9 mouse cellular contexts compared by ENCODE assay signal in genomic region chr4:65481632-65482031, GRCm38 (mm10).
DNase-seq lines count a peak whose midpoint lies in the region; ATAC-seq lines count a peak whose summit lies in the region.
"Had no signal": no experiment of that assay in that cellular context is flagged by ENCODE, and none has a peak within 500 bp of the region (broad histone marks: within the 10 kb centered on the region; RNA-seq: fewer than 3 reads in every experiment).

No protein-coding gene starts in this region.

- H3K27me3 ChIP-seq in embryonic facial prominence, embryonic 14.5 days (replicated peaks; ENCODE audit: control insufficient read depth, insufficient read depth, low read length): no peaks in the 10 kb centered on the region
- H3K27me3 ChIP-seq in embryonic facial prominence, embryonic 10.5 days (replicated peaks; ENCODE audit: low read depth, poor library complexity, severe bottlenecking): no peaks in the 10 kb centered on the region
- H3K27me3 ChIP-seq in intestine, embryonic 16.5 days (replicated peaks; ENCODE audit: control insufficient read depth, insufficient read depth, low read length): no peaks in the 10 kb centered on the region
- H3K27me3 ChIP-seq in kidney, embryonic 16.5 days (ENCODE audit: insufficient read depth, low read length): no peaks in the 10 kb centered on the region

- no peak overlapping the region for H3K4me3 ChIP-seq in embryonic facial prominence, embryonic 14.5 days (ENCODE audit: low read depth, low read length)
- H3K4me3 ChIP-seq in embryonic facial prominence, embryonic 10.5 days: no peak overlapping the region
- H3K4me3 ChIP-seq in intestine, embryonic 16.5 days (ENCODE audit: low read length): no peak overlapping the region
- H3K4me3 ChIP-seq in kidney, embryonic 16.5 days (ENCODE audit: low read length): no peak overlapping the region
- H3K4me3 ChIP-seq: forebrain, embryonic 10.5 days had no signal

- peak; percentile 7 for DNase-seq in embryonic facial prominence, embryonic 14.5 days (ENCODE audit: low spot score)
- DNase-seq in embryonic facial prominence, embryonic 10.5 days (ENCODE audit: low spot score): no peak
- peak; percentile 54 to 61 for DNase-seq in urinary bladder, postnatal 4 days (ENCODE audit: low spot score in 2 of 2)
- no peak for DNase-seq in urinary bladder, postnatal 36 days (ENCODE audit: low spot score in 2 of 2)
- peak; percentile 19 for DNase-seq in testis, postnatal 14 days (ENCODE audit: low spot score)
- DNase-seq in right cerebral cortex, postnatal 14 days: no peak

- H3K27ac ChIP-seq in embryonic facial prominence, embryonic 14.5 days (replicated peaks; ENCODE audit: low read depth, low read length): no peak overlapping the region
- H3K27ac ChIP-seq in embryonic facial prominence, embryonic 10.5 days (replicated peaks): no peak overlapping the region; the same call in 1 of the 2 replicates
- no peak overlapping the region for H3K27ac ChIP-seq in intestine, embryonic 16.5 days (ENCODE audit: low read length)
- H3K27ac ChIP-seq in kidney, embryonic 16.5 days (ENCODE audit: low read length): no peak overlapping the region
- H3K27ac ChIP-seq: forebrain, embryonic 10.5 days had no signal

- no peaks in the 10 kb centered on the region for H3K36me3 ChIP-seq in embryonic facial prominence, embryonic 14.5 days (ENCODE audit: control insufficient read depth, insufficient read depth, low read length)
- no peaks in the 10 kb centered on the region for H3K36me3 ChIP-seq in embryonic facial prominence, embryonic 10.5 days (replicated peaks)
- no peaks in the 10 kb centered on the region for H3K36me3 ChIP-seq in intestine, embryonic 16.5 days (ENCODE audit: control insufficient read depth, insufficient read depth, low read length)
- H3K36me3 ChIP-seq in kidney, embryonic 16.5 days (ENCODE audit: insufficient read depth, low read length): no peaks in the 10 kb centered on the region
- H3K36me3 ChIP-seq: forebrain, embryonic 10.5 days had no signal

- ATAC-seq in embryonic facial prominence, embryonic 14.5 days (ENCODE audit: low read depth): no peak
- ATAC-seq in intestine, embryonic 16.5 days: 0 out of 2 replicates have a peak, but pooled peaks have one; percentile 42
- no peak; the same call in 1 of the 2 replicates for ATAC-seq in kidney, embryonic 16.5 days (ENCODE audit: low FRiP score, low TSS enrichment)

- no peak overlapping the region for H3K4me2 ChIP-seq in embryonic facial prominence, embryonic 14.5 days (ENCODE audit: low read depth, low read length)
- no peak overlapping the region for H3K4me2 ChIP-seq in intestine, embryonic 16.5 days (ENCODE audit: low read depth, low read length)
- no peak overlapping the region for H3K4me2 ChIP-seq in kidney, embryonic 16.5 days (replicated peaks; ENCODE audit: low read depth, low read length)

- H3K4me1 ChIP-seq in embryonic facial prominence, embryonic 14.5 days (ENCODE audit: control insufficient read depth, insufficient read depth, low read length): no peaks in the 10 kb centered on the region
- peaks cover 9% of the 10 kb centered on the region for H3K4me1 ChIP-seq in embryonic facial prominence, embryonic 10.5 days
- H3K4me1 ChIP-seq in intestine, embryonic 16.5 days (ENCODE audit: control insufficient read depth, insufficient read depth, low read length): no peaks in the 10 kb centered on the region
- H3K4me1 ChIP-seq in kidney, embryonic 16.5 days (ENCODE audit: insufficient read depth, low read length): no peaks in the 10 kb centered on the region

- 78% methylated on average over 5 of the region's 5 CpGs for WGBS in embryonic facial prominence, embryonic 14.5 days
- 84% methylated on average over 5 of the region's 5 CpGs for WGBS in embryonic facial prominence, embryonic 10.5 days
- 44% methylated on average over 5 of the region's 5 CpGs for WGBS in intestine, embryonic 16.5 days
- WGBS in kidney, embryonic 16.5 days: 72% methylated on average over 5 of the region's 5 CpGs

- H3K9ac ChIP-seq in embryonic facial prominence, embryonic 14.5 days (ENCODE audit: low read depth, low read length): no peak overlapping the region
- no peak overlapping the region for H3K9ac ChIP-seq in intestine, embryonic 16.5 days (ENCODE audit: low read depth, low read length)
- no peak overlapping the region for H3K9ac ChIP-seq in kidney, embryonic 16.5 days (replicated peaks; ENCODE audit: low read length)

- H3K9me3 ChIP-seq in embryonic facial prominence, embryonic 14.5 days (ENCODE audit: control insufficient read depth, low read length): no peaks in the 10 kb centered on the region
- H3K9me3 ChIP-seq in embryonic facial prominence, embryonic 10.5 days: no peaks in the 10 kb centered on the region
- no peaks in the 10 kb centered on the region for H3K9me3 ChIP-seq in intestine, embryonic 16.5 days (ENCODE audit: control insufficient read depth, low read length)
- no peaks in the 10 kb centered on the region for H3K9me3 ChIP-seq in kidney, embryonic 16.5 days (ENCODE audit: low read length)
- H3K9me3 ChIP-seq: forebrain, embryonic 10.5 days had no signal

Comparison
In these comparisons a context has a peak if more than half of its experiments do, and no peak if none do; other contexts are left out.
1. DNase-seq: peak in embryonic facial prominence, embryonic 14.5 days (single experiment), urinary bladder, postnatal 4 days (2 of 2) and testis, postnatal 14 days (single experiment); none in embryonic facial prominence, embryonic 10.5 days (single experiment), urinary bladder, postnatal 36 days (0 of 2) and right cerebral cortex, postnatal 14 days (single experiment).